Mouse (Mus musculus): ENCODE results near the gene Ctcfl. TPM values are rescaled to one million over a fixed set of nuclear protein-coding genes. Genes with fewer than 3 reads are reported as not detected.

Gene Ctcfl
- total and polyA plus RNA-seq, 3 experiments, result 0.13 TPM; not detected in 2

- no peak for TF ChIP-seq EP300 (IDR thresholded peaks at IDR 0.05; ENCODE audit: low read depth in 1 of 2, low read length in 2 of 2)
- no peak for TF ChIP-seq CTCF (IDR thresholded peaks at IDR 0.05 in 2 of 3, conservative IDR thresholded peaks at IDR 0.05 in 1 of 3; ENCODE audit: control insufficient read depth in 1 of 3, insufficient read depth in 1 of 3, low read depth in 2 of 3, low read length in 3 of 3, poor library complexity in 1 of 3, severe bottlenecking in 1 of 3)
- no peak for TF ChIP-seq USF1 (IDR thresholded peaks at IDR 0.05; ENCODE audit: low read depth, low read length)
- Histone ChIP-seq H3K27ac (ENCODE audit: control insufficient read depth, low read depth, low read length) (no peak overlapping the region), H3K9ac (ENCODE audit: control insufficient read depth, low read depth, low read length, poor library complexity, severe bottlenecking) (no peak overlapping the region), H3K79me2 (ENCODE audit: control insufficient read depth, insufficient read depth, low read length, poor library complexity) (no peaks in the 10 kb centered on the region), H3K27me3 (ENCODE audit: control insufficient read depth in 1 of 2, insufficient read depth in 2 of 2, low read length in 2 of 2) (no peaks in the 10 kb centered on the region), H3K4me3 (ENCODE audit: control insufficient read depth in 1 of 2, insufficient read depth in 1 of 2, low read depth in 2 of 2, low read length in 2 of 2) (no peak overlapping the region), H3K36me3 (ENCODE audit: control insufficient read depth in 1 of 2, insufficient read depth in 2 of 2, low read length in 2 of 2) (no peaks in the 10 kb centered on the region), H3K4me1 (ENCODE audit: control insufficient read depth in 1 of 2, insufficient read depth in 2 of 2, low read length in 2 of 2) (peaks cover 2 to 19% of the 10 kb centered on the region in 2 experiments; a peak in 1 of 4 replicates), H3K9me3 (replicated peaks; ENCODE audit: insufficient read depth, low read length) (no peaks in the 10 kb centered on the region)
- DNase-seq (ENCODE audit: low read depth, low spot score), result no peak
These were observed 66.4 kb downstream of the Ctcfl start for GRCm38 (mm10) chr2:173052881-173053280.

GRCm38 (mm10) chr2:173050604-173051382 is 68.5 kb downstream of the Ctcfl start:
- Histone ChIP-seq H3K4me3 (ENCODE audit: control insufficient read depth in 1 of 2, insufficient read depth in 1 of 2, low read depth in 2 of 2, low read length in 2 of 2) (no peak overlapping the region), H3K27ac (ENCODE audit: control insufficient read depth, low read depth, low read length) (no peak overlapping the region), H3K36me3 (ENCODE audit: control insufficient read depth in 1 of 2, insufficient read depth in 2 of 2, low read length in 2 of 2) (peaks cover 0 to 10% of the 10 kb centered on the region in 2 experiments; a peak in 2 of 4 replicates), H3K27me3 (ENCODE audit: control insufficient read depth in 1 of 2, insufficient read depth in 2 of 2, low read length in 2 of 2) (no peaks in the 10 kb centered on the region), H3K9ac (ENCODE audit: control insufficient read depth, low read depth, low read length, poor library complexity, severe bottlenecking) (no peak overlapping the region), H3K79me2 (ENCODE audit: control insufficient read depth, insufficient read depth, low read length, poor library complexity) (no peaks in the 10 kb centered on the region), H3K4me1 (ENCODE audit: control insufficient read depth in 1 of 2, insufficient read depth in 2 of 2, low read length in 2 of 2) (peaks cover 3 to 16% of the 10 kb centered on the region in 2 experiments; a peak in 3 of 4 replicates), H3K9me3 (replicated peaks; ENCODE audit: insufficient read depth, low read length) (no peaks in the 10 kb centered on the region)
- TF ChIP-seq MAZ (IDR thresholded peaks at IDR 0.05; ENCODE audit: low read depth, low read length) (no peak), ZC3H11A (IDR thresholded peaks at IDR 0.05; ENCODE audit: low read depth, low read length) (no peak), MEF2A (IDR thresholded peaks at IDR 0.05; ENCODE audit: extremely low read depth, insufficient replicate concordance, low read depth, low read length, poor library complexity, severe bottlenecking) (no peak), CTCF (IDR thresholded peaks at IDR 0.05 in 2 of 3, conservative IDR thresholded peaks at IDR 0.05 in 1 of 3; ENCODE audit: control insufficient read depth in 1 of 3, insufficient read depth in 1 of 3, low read depth in 2 of 3, low read length in 3 of 3, poor library complexity in 1 of 3, severe bottlenecking in 1 of 3) (peak in 2 of 3 experiments; percentile 4 to 8; a peak in 1 of 6 replicates), ZKSCAN1 (IDR thresholded peaks at IDR 0.05; ENCODE audit: low read depth, low read length) (no peak), MAFK (IDR thresholded peaks at IDR 0.05; ENCODE audit: borderline replicate concordance, low read depth, low read length) (no peak), MXI1 (IDR thresholded peaks at IDR 0.05; ENCODE audit: low read depth, low read length) (no peak), ELF1 (IDR thresholded peaks at IDR 0.05; ENCODE audit: low read depth, low read length) (no peak), SMC3 (IDR thresholded peaks at IDR 0.05; ENCODE audit: low read depth, low read length) (0 out of 2 replicates have a peak, but pooled peaks have one; percentile 8), JUND (IDR thresholded peaks at IDR 0.05; ENCODE audit: low read depth, low read length) (no peak), RAD21 (IDR thresholded peaks at IDR 0.05; ENCODE audit: low read depth, low read length) (no peak; the same call in 1 of the 2 replicates), TCF12 (IDR thresholded peaks at IDR 0.05; ENCODE audit: low read depth, low read length) (no peak), NRF1 (IDR thresholded peaks at IDR 0.05; ENCODE audit: insufficient read depth, low read depth, low read length, poor library complexity, severe bottlenecking) (no peak), USF1 (IDR thresholded peaks at IDR 0.05; ENCODE audit: low read depth, low read length) (no peak), NELFE (IDR thresholded peaks at IDR 0.05; ENCODE audit: low read depth, low read length) (no peak), KAT2A (conservative IDR thresholded peaks at IDR 0.05; ENCODE audit: low read depth, low read length) (no peak)
- DNase-seq (ENCODE audit: low read depth, low spot score), result no peak

Data from MEL (cell line).